Mouse (Mus musculus): ENCODE data around the gene Zbtb46. TPM values are rescaled to one million over a fixed set of nuclear protein-coding genes. Genes with fewer than 3 reads are reported as not detected.
A peak's percentile ranks its signal among the peaks of the same experiment; 100 is the strongest.

Gene Zbtb46
- total RNA-seq, 1 experiment from 2014 or later, result 1.0 TPM

DNA sequence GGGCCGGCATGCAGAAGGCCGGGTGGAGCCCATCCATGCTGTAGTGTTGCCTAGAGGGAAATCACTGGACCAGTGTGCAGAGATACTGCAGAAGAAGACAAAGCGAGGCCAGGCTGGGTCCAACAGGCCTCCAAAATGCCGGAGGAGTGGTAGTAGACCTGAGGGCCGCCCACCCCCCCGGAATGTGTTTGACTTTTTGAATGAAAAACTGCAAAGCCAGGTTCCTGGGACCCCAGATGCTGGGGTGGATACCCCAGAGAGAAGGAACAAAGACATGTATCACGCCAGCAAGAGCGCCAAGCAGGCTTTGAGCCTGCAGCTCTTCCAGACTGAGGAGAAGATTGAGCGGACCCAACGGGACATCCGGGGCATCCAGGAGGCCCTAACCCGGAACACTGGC is 79.4 kb downstream of the Zbtb46 start, which contains the start of gene Lime1:
Lime1 (plus strand) TSS at position 301 of the 400 bp plus-strand sequence.
- no peak for ATAC-seq (ENCODE audit: extremely low read depth, insufficient number of reproducible peaks, low FRiP score, poor library complexity, severe bottlenecking)

DNA sequence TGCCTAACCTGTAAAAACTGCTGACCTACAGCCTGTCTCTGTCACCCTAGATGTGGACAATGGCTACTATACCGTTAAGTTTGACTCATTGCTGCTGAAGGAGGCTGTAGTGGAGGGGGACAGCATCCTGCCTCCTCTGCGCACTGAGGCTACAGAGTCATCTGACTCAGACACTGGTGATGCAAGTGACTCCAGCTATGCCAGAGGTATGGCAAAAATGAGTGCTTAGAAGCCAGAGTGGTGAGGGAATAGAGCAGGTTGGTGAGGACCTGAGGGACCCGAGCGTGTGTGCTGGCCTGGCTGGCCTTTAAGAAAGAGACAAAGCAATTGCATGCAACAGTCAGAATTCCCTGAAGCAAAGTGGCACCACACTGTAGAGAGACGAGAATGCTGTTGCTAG is 80.5 kb downstream of the Zbtb46 start:
- no peak for ATAC-seq (ENCODE audit: extremely low read depth, insufficient number of reproducible peaks, low FRiP score, poor library complexity, severe bottlenecking)

DNA sequence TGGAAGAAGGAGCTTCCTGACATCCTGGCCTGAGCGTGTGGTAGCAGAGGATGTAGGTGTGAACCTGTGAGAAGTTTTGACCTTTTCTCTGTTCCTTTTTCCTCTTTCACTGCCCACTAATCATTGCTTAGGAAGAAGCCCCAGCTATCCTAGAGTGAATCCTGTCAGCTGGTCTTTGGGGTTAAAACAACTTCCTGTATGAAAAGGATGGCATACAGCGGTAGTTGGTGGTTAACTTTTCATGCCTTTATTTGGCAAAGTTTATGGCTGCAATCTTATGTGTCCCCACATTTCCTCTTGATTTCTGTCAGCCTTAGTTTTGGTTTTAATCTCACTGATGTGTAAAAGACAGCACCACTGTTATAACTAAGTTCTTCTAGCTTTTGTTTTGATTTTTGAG is 82.0 kb downstream of the Zbtb46 start:
- no peak for ATAC-seq (ENCODE audit: extremely low read depth, insufficient number of reproducible peaks, low FRiP score, poor library complexity, severe bottlenecking)

DNA sequence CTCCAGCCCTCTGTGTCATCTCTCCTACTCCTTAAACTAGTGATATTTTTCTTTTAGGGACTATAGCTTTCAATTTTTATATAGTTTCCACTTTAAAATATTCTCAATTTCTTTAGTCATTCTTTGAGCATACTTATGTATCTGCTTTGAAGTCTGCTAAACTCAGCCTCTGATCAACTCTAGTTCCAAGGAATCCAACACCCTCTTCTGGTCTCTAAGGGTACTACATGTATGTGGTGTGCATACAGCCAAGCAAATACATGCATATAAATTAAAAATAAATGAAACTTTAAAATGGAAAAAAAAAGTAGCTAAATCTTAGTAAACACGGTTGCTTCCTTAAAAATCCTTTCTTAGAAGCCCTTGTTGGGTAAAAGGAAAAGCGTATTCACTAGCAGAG is 83.4 kb downstream of the Zbtb46 start:
- ATAC-seq (ENCODE audit: extremely low read depth, insufficient number of reproducible peaks, low FRiP score, poor library complexity, severe bottlenecking), result peak; percentile 46; the same call in 1 of the 2 replicates

DNA sequence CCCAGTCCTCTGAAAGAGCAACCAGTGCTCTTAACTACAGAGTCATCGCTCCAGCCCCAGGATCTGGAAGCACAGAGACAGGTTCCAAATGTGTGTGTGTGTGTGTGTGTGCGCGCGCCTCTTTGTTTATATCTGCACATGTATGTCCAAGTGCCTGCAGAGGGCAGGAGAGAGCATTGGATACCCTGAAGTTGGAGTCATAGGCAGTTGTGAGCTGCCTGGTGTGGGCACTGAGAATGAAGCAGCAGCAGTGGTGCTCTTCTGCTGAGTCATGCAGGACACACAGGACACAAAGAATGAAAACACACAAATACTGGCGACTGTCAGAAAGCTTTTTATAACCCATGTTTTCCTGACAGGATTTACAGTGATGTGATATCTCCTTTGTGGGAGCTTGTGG is 89.2 kb downstream of the Zbtb46 start:
- ATAC-seq (ENCODE audit: extremely low read depth, insufficient number of reproducible peaks, low FRiP score, poor library complexity, severe bottlenecking), result no peak

DNA sequence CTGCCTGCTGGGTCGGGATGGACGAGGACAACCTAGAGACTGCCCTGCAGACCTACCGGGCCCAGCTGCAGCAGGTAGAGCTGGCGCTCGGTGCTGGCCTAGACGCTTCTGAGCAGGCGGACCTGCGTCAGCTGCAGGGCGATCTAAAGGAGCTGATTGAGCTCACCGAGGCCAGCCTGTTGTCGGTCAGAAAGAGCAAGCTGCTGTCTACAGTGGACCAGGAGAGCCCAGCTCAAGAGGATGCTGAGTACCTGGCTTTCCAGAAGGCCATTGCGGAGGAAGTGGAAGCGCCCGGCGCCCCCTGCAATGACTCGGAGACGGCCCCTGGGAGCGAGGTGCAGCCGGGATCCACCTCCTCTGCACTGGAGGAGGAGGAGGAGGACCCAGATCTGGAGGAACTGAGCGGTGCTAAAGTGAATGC is 93.6 kb downstream of the Zbtb46 start:
- peak; percentile 14; the same call in 1 of the 2 replicates for ATAC-seq (ENCODE audit: extremely low read depth, insufficient number of reproducible peaks, low FRiP score, poor library complexity, severe bottlenecking)

DNA sequence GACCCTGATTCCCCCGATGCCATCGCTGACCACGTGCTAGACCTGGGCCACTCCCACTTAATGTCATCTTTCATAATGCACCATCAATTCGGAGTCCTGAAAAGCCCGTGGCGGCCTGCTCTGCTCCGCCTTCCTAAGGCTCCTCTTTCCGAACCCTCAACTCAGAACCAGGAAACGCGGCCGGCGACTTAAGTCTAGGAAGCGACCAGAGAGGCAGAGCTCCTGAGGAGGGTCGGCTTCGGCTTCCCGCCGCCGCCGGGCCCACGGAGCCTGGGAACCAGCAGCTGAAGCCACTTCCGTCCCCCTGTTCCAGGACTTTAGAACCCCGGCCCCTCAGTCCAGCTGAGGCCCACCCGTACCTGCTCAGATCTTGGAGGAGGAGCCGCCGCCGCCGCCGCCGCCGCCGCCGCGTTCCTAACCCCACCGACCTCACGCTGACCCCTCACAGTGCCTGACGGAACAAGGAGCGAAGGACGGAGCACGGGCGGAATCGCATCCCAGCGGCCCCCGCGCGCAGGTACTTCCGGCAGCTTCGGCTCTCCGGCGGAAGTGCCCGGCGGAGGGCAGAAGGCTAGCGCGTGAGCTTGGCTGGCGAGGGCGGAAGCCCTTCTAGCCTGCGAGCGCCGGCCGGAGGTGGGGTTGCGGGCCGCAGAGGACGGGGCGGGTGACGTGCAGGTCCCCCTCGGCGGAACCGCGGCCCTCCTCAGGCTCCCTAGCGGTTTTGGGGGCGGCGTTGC is 94.2 kb downstream of the Zbtb46 start, which contains the start of the genes Zgpat and Arfrp1:
Zgpat (plus strand) TSS at position 69 of the 737 bp plus-strand sequence.
Arfrp1 (minus strand) TSS at position 545 of the 737 bp plus-strand sequence.
- ATAC-seq (ENCODE audit: extremely low read depth, insufficient number of reproducible peaks, low FRiP score, poor library complexity, severe bottlenecking), result peak; percentile 86

DNA sequence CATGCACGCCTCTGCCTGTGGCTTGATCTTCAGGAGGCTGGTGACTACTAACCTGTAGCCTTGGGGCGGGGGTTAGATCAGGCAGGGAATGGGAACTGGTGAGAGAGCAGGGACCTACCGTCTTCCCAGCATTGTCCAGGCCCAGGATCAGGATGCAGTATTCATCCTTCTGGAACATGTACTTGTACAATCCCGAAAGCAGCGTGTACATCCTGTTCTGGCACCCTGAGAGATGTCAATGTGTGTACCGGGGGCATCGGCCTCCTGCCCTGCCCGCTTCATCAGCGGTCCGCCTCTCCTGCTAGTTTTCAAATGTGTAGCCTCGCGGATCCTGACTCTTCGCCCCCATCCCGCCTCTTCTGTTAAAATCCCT is 94.8 kb downstream of the Zbtb46 start:
- no peak for ATAC-seq (ENCODE audit: extremely low read depth, insufficient number of reproducible peaks, low FRiP score, poor library complexity, severe bottlenecking)

DNA sequence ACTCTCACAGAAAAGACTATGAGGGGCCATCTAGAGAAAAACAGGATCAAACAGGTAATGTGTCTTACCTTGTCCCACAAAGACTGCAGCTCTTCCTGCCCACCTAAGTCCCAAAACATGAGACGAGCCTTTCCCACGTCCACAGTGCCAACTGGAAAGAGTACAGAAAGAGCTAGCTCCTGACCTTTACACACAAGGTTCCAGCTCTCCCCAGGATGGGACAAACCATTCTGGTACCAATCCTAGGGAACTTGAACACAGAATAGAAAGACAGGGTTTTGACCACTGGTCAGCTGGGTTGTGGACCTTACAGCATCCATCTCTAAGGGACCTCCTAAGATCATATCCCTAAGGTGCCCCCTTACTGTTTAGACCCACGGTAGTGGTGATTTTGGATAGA is 95.3 kb downstream of the Zbtb46 start:
- no peak for ATAC-seq (ENCODE audit: extremely low read depth, insufficient number of reproducible peaks, low FRiP score, poor library complexity, severe bottlenecking)

DNA sequence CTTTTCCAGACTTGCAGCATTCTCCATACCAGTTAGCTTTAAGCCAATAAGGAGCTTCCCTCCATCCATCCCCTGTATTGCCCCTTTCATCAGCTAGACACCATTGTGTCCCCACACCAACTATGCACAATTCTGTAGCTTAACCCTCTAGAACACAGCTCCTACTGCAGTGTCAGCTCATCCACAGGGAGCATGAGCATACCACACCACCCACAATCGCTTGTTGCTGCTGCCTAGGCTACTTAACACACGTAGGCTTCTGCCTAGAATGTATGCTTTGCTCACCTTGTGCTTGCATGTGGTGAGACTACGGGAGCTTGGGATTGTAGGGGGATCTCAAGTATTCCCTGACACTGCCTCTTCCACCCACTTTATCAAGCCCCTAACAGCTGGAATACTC is 102.4 kb downstream of the Zbtb46 start:
- ATAC-seq (ENCODE audit: extremely low read depth, insufficient number of reproducible peaks, low FRiP score, poor library complexity, severe bottlenecking), result no peak

DNA sequence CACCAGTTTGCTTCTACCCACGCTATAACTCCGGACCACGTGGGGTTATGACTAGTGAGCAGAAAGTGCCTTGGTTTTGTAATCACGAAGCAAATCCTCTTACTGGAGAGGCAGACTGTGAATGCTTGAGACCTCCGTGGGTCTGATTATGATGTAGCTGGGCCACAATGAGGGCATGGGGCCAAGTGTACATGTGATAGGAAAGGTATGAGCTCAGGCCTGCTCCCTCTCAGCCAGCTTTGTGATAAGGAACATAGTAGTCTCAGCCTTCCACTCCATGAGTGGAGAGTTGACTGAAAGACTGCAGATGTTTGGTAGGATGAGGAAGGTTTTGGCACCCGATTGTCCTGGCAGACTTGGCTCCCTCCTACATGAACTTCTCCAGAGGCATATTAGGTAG is 116.5 kb downstream of the Zbtb46 start:
- ATAC-seq (ENCODE audit: extremely low read depth, insufficient number of reproducible peaks, low FRiP score, poor library complexity, severe bottlenecking), result no peak

DNA sequence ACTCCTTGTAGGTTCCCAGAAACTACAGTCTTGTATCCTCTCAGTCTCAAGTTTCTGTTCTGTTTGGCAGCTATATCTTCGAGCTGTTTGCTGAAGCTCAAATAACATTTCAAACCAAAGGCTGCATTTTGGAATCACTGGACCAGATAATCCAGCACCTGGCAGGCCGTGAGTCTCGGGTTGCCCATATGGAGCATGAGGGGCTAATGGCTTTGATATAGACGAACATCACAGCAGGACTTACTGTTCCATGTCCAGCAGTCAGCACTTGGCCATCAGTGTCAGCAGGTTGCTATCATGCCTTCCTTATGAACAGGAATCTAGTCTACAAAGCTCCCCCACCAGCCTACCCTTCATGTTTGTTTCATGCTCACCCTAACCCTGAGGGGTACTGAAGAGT is 118.8 kb downstream of the Zbtb46 start:
- ATAC-seq (ENCODE audit: extremely low read depth, insufficient number of reproducible peaks, low FRiP score, poor library complexity, severe bottlenecking), result no peak

Other genes with a start within 250 kb of the Zbtb46 start
- 1.2 and 1.7 TPM in 2 replicates for gene Srms, start 246.2 kb downstream of the Zbtb46 start, total RNA-seq (2017)
- 0.58 TPM in 1 of 2 replicates, not detected in the other for gene Fndc11, start 239.4 kb downstream of the Zbtb46 start, total RNA-seq (2017)
- 139 and 141 TPM in 2 replicates for gene Helz2, start 217.4 kb downstream of the Zbtb46 start, total RNA-seq (2017)
- gene Gmeb2, start 171.4 kb downstream of the Zbtb46 start, total RNA-seq (2017), result 47.4 and 57.6 TPM in 2 replicates
- gene Stmn3, start 144.9 kb downstream of the Zbtb46 start, total RNA-seq (2017), result not detected in 2 replicates
- gene Rtel1, start 139.7 kb downstream of the Zbtb46 start, total RNA-seq (2017), result 49.7 and 51.6 TPM in 2 replicates
- 81.7 and 86.8 TPM in 2 replicates for gene Zgpat, start 94.5 kb downstream of the Zbtb46 start, total RNA-seq (2017)
- 61.3 and 74.3 TPM in 2 replicates for gene Arfrp1, start 94.0 kb downstream of the Zbtb46 start, total RNA-seq (2017)
- 54.9 and 70.6 TPM in 2 replicates for gene Lime1, start 79.3 kb downstream of the Zbtb46 start, total RNA-seq (2017)
- gene Abhd16b, start 33.8 kb upstream of the Zbtb46 start, total RNA-seq (2017), result 0.35 TPM in 1 of 2 replicates, not detected in the other
- 54.2 and 61.4 TPM in 2 replicates for gene Tpd52l2, start 37.7 kb upstream of the Zbtb46 start, total RNA-seq (2017)
- 81.3 and 85.7 TPM in 2 replicates for gene Dnajc5, start 61.1 kb upstream of the Zbtb46 start, total RNA-seq (2017)
- gene Uckl1, start 125.5 kb upstream of the Zbtb46 start, total RNA-seq (2017), result 142 and 143 TPM in 2 replicates
- gene Prpf6, start 132.4 kb upstream of the Zbtb46 start, total RNA-seq (2017), result 103 and 106 TPM in 2 replicates
- 24.6 and 26.6 TPM in 2 replicates for gene Zfp512b, start 133.4 kb upstream of the Zbtb46 start, total RNA-seq (2017)
- 6.9 and 9.7 TPM in 2 replicates for gene Samd10, start 139.8 kb upstream of the Zbtb46 start, total RNA-seq (2017)
- not detected in 2 replicates for gene Gm29797, start 197.6 kb upstream of the Zbtb46 start, total RNA-seq (2017)
- not detected in 2 replicates for gene Sox18, start 212.2 kb upstream of the Zbtb46 start, total RNA-seq (2017)
- gene Tcea2, start 220.9 kb upstream of the Zbtb46 start, total RNA-seq (2017), result 18.4 and 24.7 TPM in 2 replicates
- gene Rgs19, start 234.6 kb upstream of the Zbtb46 start, total RNA-seq (2017), result 175 and 197 TPM in 2 replicates
- gene Lkaaear1, start 239.0 kb upstream of the Zbtb46 start, total RNA-seq (2017), result not detected in 2 replicates

Data from neutrophil, adult 5-6 weeks (primary cell).